Mouse (Mus musculus): ENCODE measurements around the gene Nhsl1.

DNA sequence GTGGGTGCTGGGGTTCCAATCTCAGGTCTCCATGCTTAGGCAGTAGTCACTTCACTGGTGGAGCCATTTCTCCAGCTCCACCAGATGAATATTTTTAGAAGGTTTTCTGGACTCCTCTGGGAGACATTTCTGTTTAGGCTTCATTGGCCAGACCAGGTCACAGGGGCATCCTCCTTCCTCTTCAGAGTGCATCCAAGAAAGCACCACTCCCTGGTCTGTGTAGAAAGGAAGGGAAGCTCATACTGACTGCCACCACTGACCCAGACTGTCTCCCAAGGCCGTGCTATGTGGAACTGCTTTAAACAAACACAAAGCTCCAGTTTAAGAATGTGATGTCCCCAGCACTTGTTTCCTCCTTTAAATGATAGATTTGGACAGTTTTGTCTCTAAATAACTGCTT lies 29.3 kb upstream of the Nhsl1 start:
- no peak for TF ChIP-seq CTCF (IDR thresholded peaks at IDR 0.05)
- no peak for TF ChIP-seq EP300 (IDR thresholded peaks at IDR 0.05)
